In the genomic region with DNA sequence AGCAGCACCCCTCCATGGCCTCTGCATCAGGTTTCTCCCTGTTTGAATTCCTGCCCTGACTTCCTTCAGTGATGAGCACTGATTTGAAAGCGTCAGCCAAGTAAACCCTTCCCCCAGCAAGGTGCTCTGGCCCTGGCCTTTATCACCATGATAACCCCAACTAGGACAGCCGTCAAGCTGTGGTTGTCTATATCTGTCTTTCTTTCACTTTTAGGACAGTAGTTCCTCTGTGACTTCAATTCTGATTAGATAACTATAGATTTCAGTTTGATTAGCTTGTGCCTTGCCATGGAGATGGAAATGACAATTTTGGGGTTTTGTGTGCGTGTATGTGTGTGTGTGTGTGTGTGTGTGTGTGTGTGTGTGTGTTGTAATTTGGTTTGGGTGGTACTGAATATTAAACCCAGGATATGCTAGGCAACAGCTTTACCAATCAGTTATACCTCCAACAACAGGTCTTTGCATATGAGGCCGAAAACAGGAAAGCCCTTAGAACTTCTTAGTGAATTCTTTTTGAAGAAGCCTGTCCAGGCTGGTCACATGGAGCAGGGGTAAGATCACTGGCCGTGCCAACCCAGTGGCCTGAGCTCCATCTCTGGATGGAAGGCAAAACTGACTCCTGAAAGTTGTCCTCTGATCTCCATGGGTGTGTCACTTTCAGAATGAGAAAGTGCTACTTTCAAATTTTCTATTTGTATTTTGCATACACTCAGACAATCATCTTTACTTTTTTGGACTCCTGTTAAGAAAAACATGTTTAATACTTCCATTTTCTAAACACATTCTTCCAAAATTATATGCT, we compare ENCODE assay signal across 10 mouse cellular contexts. TPM values are rescaled to one million over a fixed set of nuclear protein-coding genes. Genes with fewer than 3 reads are reported as not detected.
"Had no signal": no experiment of that assay in that cellular context is flagged by ENCODE, and none has a peak within 500 bp of the region (broad histone marks: within the 10 kb centered on the region; RNA-seq: fewer than 3 reads in every experiment).

No protein-coding gene starts in this region.

- H3K9ac ChIP-seq: liver, embryonic 15.5 days; neural tube, embryonic 12.5 days had no signal

- H3K27ac ChIP-seq: limb, embryonic 10.5 days; liver, embryonic 15.5 days; neural tube, embryonic 12.5 days had no signal

- DNase-seq: lung, adult 2 months; midbrain, embryonic 14.5 days; retina, postnatal 1 day; right cerebral cortex, postnatal 4 days; thymus, postnatal 36 days had no signal

- H3K36me3 ChIP-seq: limb, embryonic 10.5 days; liver, embryonic 15.5 days; neural tube, embryonic 12.5 days had no signal

- ATAC-seq: lung, postnatal 0 days had no signal

- H3K27me3 ChIP-seq: liver, embryonic 15.5 days; neural tube, embryonic 12.5 days had no signal

- H3K9me3 ChIP-seq: limb, embryonic 10.5 days; liver, embryonic 15.5 days; neural tube, embryonic 12.5 days had no signal

- H3K4me2 ChIP-seq: liver, embryonic 11.5 days; liver, embryonic 15.5 days; neural tube, embryonic 12.5 days had no signal

- H3K4me3 ChIP-seq: limb, embryonic 10.5 days; liver, embryonic 15.5 days; neural tube, embryonic 12.5 days had no signal

RNA-seq across cellular contexts. Expression of a gene that starts 33.1 kb away (rescaled TPM):
- polyA plus RNA-seq: lung, adult 2 months had no signal
